Mouse (Mus musculus) erythroblast, embryonic 14.5 days (primary cell): Measurements from ENCODE around the gene B9d2. TPM values are rescaled to one million over a fixed set of nuclear protein-coding genes. Genes with fewer than 3 reads are reported as not detected.

Experiments
- H3K27me3 ChIP-seq: 2 replicates; pipeline ENCODE4 v1.6.1; 2012; ENCODE audit warnings: inconsistent platforms; ENCODE audit not compliant: control insufficient read depth
- H3K36me3 ChIP-seq: 2 replicates; pipeline ENCODE4 v1.6.1; 2012; ENCODE audit warnings: mild to moderate bottlenecking, inconsistent platforms; ENCODE audit not compliant: control insufficient read depth
- H3K4me1 ChIP-seq: 2 replicates; pipeline ENCODE4 v1.6.1; 2012; ENCODE audit warnings: inconsistent platforms; ENCODE audit not compliant: control insufficient read depth
- H3K4me3 ChIP-seq: replicated peaks from 2 replicates; pipeline ENCODE3; 2012; ENCODE audit warnings: moderate library complexity, mild to moderate bottlenecking, inconsistent platforms
- H3K9me3 ChIP-seq: 2 replicates; pipeline ENCODE4 v1.6.1; 2012; ENCODE audit warnings: low read length, inconsistent platforms, mixed read lengths; ENCODE audit not compliant: control insufficient read depth
- GATA1 ChIP-seq: IDR thresholded peaks from 2 replicates; pipeline ENCODE4 v1.6.1; 2012; ENCODE audit warnings: low read length, inconsistent platforms, mixed read lengths
- TAL1 ChIP-seq: IDR thresholded peaks from 3 replicates; pipeline ENCODE4 v1.6.1; 2012; ENCODE audit warnings: low read length, inconsistent platforms, mixed read lengths
- polyA plus RNA-seq: library from polyadenylated mRNA; stranded (reverse); fragments of >175 nt; gene quantifications from 2 replicates; pipeline ENCODE4 v1.2.3, GENCODE M21; 2012

The B9d2 gene
- polyA plus RNA-seq, result 4.8 and 8.3 TPM in 2 replicates

- H3K9me3 ChIP-seq, result no peaks in the 10 kb centered on the region
- TF ChIP-seq GATA1 (peak; percentile 5; the same call in 1 of the 2 replicates), TAL1 (peak; percentile 37; the same call in 2 of the 3 replicates)
- peaks cover 33% of the 10 kb centered on the region for H3K36me3 ChIP-seq
- peak within 1 kb of the TSS; percentile 90 for H3K4me3 ChIP-seq
- H3K27me3 ChIP-seq, result peaks cover 6% of the 10 kb centered on the region
- peaks cover 66% of the 10 kb centered on the region for H3K4me1 ChIP-seq
These were observed at the start of gene B9d2 for GRCm38 (mm10) chr7:25680514-25681258. B9d2 (plus strand) TSS chr7:25680780.

DNA sequence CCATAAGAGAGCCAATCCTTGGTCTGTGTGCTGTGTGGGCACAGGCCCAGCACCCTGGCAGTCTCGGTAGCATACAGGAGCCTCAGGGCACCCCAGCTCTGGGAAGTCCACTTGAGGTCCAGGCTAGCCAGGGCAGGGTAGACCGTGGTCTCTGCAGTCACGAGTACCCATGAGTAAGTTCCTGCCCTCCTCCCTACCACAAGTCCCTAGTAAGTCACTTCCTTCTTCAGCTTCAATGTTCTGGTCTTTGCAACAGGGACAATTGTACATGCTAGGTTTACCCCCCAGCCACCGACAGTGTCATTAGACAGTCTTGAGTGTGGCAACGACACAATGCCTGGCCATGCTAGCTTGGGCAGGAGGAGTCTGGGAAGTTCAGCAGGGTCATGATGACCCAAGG, 47.9 kb upstream of the B9d2 start:
- peaks cover 30% of the 10 kb centered on the region for H3K36me3 ChIP-seq
- H3K4me1 ChIP-seq, result peaks cover 16% of the 10 kb centered on the region
- no peaks in the 10 kb centered on the region for H3K27me3 ChIP-seq
- no peak overlapping the region for H3K4me3 ChIP-seq
- no peaks in the 10 kb centered on the region for H3K9me3 ChIP-seq
- TF ChIP-seq GATA1 (no peak), TAL1 (no peak)

DNA sequence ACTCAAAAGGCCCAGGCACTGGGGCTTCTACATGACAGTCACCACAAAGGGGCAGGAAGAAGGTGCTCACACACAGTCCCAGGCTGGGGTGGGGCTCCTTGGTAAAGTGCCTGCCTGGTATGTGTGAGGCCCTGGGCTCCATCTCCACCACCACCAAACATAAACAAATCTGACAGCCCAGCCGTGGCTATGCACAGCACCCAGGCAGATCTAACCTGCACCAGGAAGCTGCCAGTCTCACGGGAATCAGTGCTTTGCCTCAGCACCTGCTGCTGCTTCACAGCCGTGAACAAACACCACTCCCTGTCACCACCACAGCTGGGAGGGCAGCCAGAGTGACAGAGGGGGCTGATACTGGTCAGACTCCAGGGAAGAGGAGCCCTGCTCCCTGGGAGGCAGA, 44.2 kb upstream of the B9d2 start:
- Histone ChIP-seq H3K4me1 (peaks cover 2% of the 10 kb centered on the region; the same call in 1 of the 2 replicates), H3K4me3 (no peak overlapping the region), H3K36me3 (peaks cover 24% of the 10 kb centered on the region), H3K27me3 (no peaks in the 10 kb centered on the region), H3K9me3 (no peaks in the 10 kb centered on the region)
- no peak for TF ChIP-seq GATA1
- no peak for TF ChIP-seq TAL1

DNA sequence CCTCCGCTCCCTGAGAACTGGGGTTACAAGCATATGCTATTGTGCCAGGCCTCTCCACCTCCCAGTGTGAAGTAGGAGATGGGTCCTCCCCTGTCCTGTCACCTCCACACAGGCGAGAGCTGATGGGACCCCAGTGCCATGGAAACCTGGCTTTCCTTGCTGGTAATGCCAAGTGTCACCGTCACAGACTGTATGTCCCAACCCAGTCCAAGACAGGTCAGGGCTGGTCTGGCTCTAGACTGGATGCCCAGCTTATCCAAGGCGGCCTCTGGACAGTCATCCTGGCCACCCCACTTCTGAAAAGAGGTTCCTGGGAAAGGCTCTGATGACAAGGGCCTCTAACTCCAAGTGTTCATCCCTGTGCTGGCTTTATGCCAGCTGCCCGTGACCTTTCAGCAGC, 43.5 kb upstream of the B9d2 start:
- Histone ChIP-seq H3K27me3 (no peaks in the 10 kb centered on the region), H3K36me3 (peaks cover 21% of the 10 kb centered on the region), H3K4me3 (no peak overlapping the region), H3K9me3 (no peaks in the 10 kb centered on the region), H3K4me1 (peaks cover 2% of the 10 kb centered on the region; the same call in 1 of the 2 replicates)
- TF ChIP-seq GATA1 (no peak), TAL1 (no peak)

GRCm38 (mm10) chr7:25639754-25640153, 40.8 kb upstream of the B9d2 start:
- Histone ChIP-seq H3K36me3 (peaks cover 14% of the 10 kb centered on the region), H3K9me3 (peaks cover 9% of the 10 kb centered on the region), H3K4me1 (peaks cover 4% of the 10 kb centered on the region), H3K27me3 (no peaks in the 10 kb centered on the region; the same call in 1 of the 2 replicates), H3K4me3 (no peak overlapping the region)
- TF ChIP-seq TAL1 (no peak), GATA1 (no peak)

DNA sequence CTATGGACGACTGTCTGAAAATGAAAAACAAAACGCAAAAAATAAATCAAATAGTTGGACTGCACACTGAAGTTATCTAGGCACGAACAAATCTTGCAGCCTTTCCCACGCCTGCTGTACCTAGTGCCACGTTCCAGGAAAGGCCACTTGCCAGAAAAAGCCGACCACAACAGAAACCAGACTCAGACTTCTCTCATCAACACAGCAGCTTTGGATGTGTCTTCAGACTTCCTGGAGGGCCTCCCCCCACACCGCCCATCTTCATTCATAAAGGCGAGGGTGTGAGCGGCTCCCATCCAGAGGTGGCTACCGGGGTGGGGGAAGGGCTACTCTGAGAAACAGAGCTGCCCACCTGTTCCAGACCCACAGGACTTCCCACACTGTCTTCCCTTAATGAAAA, 36.4 kb upstream of the B9d2 start:
- Histone ChIP-seq H3K9me3 (peaks cover 9% of the 10 kb centered on the region), H3K36me3 (peaks cover 7% of the 10 kb centered on the region), H3K4me1 (peaks cover 4% of the 10 kb centered on the region), H3K4me3 (no peak overlapping the region), H3K27me3 (no peaks in the 10 kb centered on the region; the same call in 1 of the 2 replicates)
- TF ChIP-seq GATA1 (no peak), TAL1 (no peak)

- no peak overlapping the region for H3K4me3 ChIP-seq
- peaks cover 6% of the 10 kb centered on the region for H3K4me1 ChIP-seq
- H3K27me3 ChIP-seq, result no peaks in the 10 kb centered on the region; the same call in 1 of the 2 replicates
- peaks cover 5% of the 10 kb centered on the region for H3K36me3 ChIP-seq
- TF ChIP-seq GATA1 (no peak), TAL1 (no peak)
- peaks cover 9% of the 10 kb centered on the region for H3K9me3 ChIP-seq
These were observed 35.9 kb upstream of the B9d2 start for GRCm38 (mm10) chr7:25644631-25645030.

- H3K4me1 ChIP-seq, result peaks cover 10% of the 10 kb centered on the region
- H3K27me3 ChIP-seq, result no peaks in the 10 kb centered on the region; the same call in 1 of the 2 replicates
- no peak for TF ChIP-seq TAL1
- TF ChIP-seq GATA1, result no peak
- H3K36me3 ChIP-seq, result peaks cover 5% of the 10 kb centered on the region
- H3K9me3 ChIP-seq, result peaks cover 9% of the 10 kb centered on the region
- H3K4me3 ChIP-seq, result no peak overlapping the region
These were observed 35.5 kb upstream of the B9d2 start for GRCm38 (mm10) chr7:25645074-25645473.

- Histone ChIP-seq H3K4me1 (peaks cover 9% of the 10 kb centered on the region), H3K4me3 (no peak overlapping the region), H3K36me3 (peaks cover 2% of the 10 kb centered on the region; the same call in 1 of the 2 replicates), H3K9me3 (peaks cover 6% of the 10 kb centered on the region), H3K27me3 (no peaks in the 10 kb centered on the region; the same call in 1 of the 2 replicates)
- no peak for TF ChIP-seq GATA1
- TF ChIP-seq TAL1, result no peak
These were observed 32.9 kb upstream of the B9d2 start for GRCm38 (mm10) chr7:25647574-25648123.
